Mouse (Mus musculus) thymus, postnatal 36 days (tissue): ENCODE measurements at regions not wholly inside any gene's neighbourhood (a gene's known extent, or its start where the extent isn't known, plus 50 kb on each side); places are given as distances from the start of the nearest gene placed in this dataset.
"Not testable (repeated sequence)": the region's sequence is repeated elsewhere in the genome, so short reads cannot be mapped to it uniquely, and the experiment has no call there.

Source experiments
- DNase-seq, 2 experiments: peaks; one replicate each; pipeline ENCODE4 v3.0.0; 2022; ENCODE audit warnings: mixed read lengths in 2 of 2

GRCm38 (mm10) chr8:15670722-15671121, 624.8 kb upstream of the BB014433 start:
- DNase-seq = no peak

- DNase-seq = no peak
Observed at GRCm38 (mm10) chr8:15670298-15670697, 624.4 kb upstream of the BB014433 start.

GRCm38 (mm10) chr8:15669515-15669914, 623.6 kb upstream of the BB014433 start:
- no peak for DNase-seq

- no peak for DNase-seq
Observed at GRCm38 (mm10) chr8:15660602-15661001, 614.7 kb upstream of the BB014433 start.

GRCm38 (mm10) chr8:15634769-15635366, 589.0 kb upstream of the BB014433 start:
- no peak for DNase-seq

GRCm38 (mm10) chr8:15628584-15628983, 582.7 kb upstream of the BB014433 start:
- no peak for DNase-seq

- DNase-seq = not testable (repeated sequence)
Observed at GRCm38 (mm10) chr8:15623602-15624392, 577.9 kb upstream of the BB014433 start.

GRCm38 (mm10) chr8:15610217-15610616, 564.3 kb upstream of the BB014433 start:
- no peak for DNase-seq

GRCm38 (mm10) chr8:15607598-15608215, 561.8 kb upstream of the BB014433 start:
- no peak for DNase-seq

GRCm38 (mm10) chr8:15601531-15601930, 555.7 kb upstream of the BB014433 start:
- DNase-seq = no peak

- DNase-seq = no peak
Observed at GRCm38 (mm10) chr8:15593106-15593505, 547.2 kb upstream of the BB014433 start.

- no peak for DNase-seq
Observed at GRCm38 (mm10) chr8:15583782-15584181, 537.9 kb upstream of the BB014433 start.

- no peak for DNase-seq
Observed at GRCm38 (mm10) chr8:15570091-15570490, 524.2 kb upstream of the BB014433 start.

GRCm38 (mm10) chr8:15567742-15568141, 521.9 kb upstream of the BB014433 start:
- DNase-seq = no peak

- no peak for DNase-seq
Observed at GRCm38 (mm10) chr8:15562310-15563296, 516.7 kb upstream of the BB014433 start.

GRCm38 (mm10) chr8:15532027-15532426, 486.1 kb upstream of the BB014433 start:
- DNase-seq = no peak

- DNase-seq = no peak
Observed at GRCm38 (mm10) chr8:15525461-15525860, 479.6 kb upstream of the BB014433 start.

GRCm38 (mm10) chr8:15519896-15520295, 474.0 kb upstream of the BB014433 start:
- DNase-seq = peak; percentile 46 to 74

- no peak for DNase-seq
Observed at GRCm38 (mm10) chr8:15500973-15501372, 455.1 kb upstream of the BB014433 start.

- DNase-seq = no peak
Observed at GRCm38 (mm10) chr8:15497566-15497965, 451.7 kb upstream of the BB014433 start.

GRCm38 (mm10) chr8:15496248-15496647, 450.4 kb upstream of the BB014433 start:
- no peak for DNase-seq

- no peak for DNase-seq
Observed at GRCm38 (mm10) chr8:15490774-15491173, 444.9 kb upstream of the BB014433 start.

GRCm38 (mm10) chr8:15487579-15487978, 441.7 kb upstream of the BB014433 start:
- no peak for DNase-seq
